Mouse (Mus musculus): ENCODE results near the gene Pkd1l3.
A peak's percentile ranks its signal among the peaks of the same experiment; 100 is the strongest.

Pkd1l3 gene

GRCm38 (mm10) chr8:109632498-109632897, 18.2 kb downstream of the Pkd1l3 start:
- DNase-seq (ENCODE audit: low spot score), result no peak

GRCm38 (mm10) chr8:109635146-109635545, 20.8 kb downstream of the Pkd1l3 start:
- no peak for DNase-seq (ENCODE audit: low spot score)

- DNase-seq (ENCODE audit: low spot score), result no peak
Observed at GRCm38 (mm10) chr8:109638851-109639250, 24.5 kb downstream of the Pkd1l3 start.

- DNase-seq (ENCODE audit: low spot score), result no peak
Observed at GRCm38 (mm10) chr8:109640410-109640809, 26.1 kb downstream of the Pkd1l3 start.

DNA sequence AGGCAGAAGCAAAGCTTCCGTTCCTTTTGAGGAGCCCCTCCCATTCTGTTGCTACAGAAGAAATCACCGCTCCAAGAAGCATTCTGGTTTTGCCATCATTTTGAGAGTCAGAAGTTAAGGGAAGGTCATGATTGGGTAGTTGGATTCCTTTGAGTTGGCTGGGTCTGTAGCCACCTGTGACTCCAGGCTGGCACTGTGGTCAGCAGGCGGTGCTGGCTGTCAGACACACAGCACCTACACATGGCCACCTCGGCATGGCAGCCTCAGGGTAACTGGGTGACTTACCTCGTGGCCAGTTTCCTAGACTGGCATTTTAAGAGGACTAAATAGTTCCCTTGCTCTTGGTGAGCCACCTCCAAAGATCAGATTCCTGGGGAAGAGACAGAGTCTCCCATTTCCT, 26.9 kb downstream of the Pkd1l3 start:
- no peak for DNase-seq (ENCODE audit: low spot score)

DNA sequence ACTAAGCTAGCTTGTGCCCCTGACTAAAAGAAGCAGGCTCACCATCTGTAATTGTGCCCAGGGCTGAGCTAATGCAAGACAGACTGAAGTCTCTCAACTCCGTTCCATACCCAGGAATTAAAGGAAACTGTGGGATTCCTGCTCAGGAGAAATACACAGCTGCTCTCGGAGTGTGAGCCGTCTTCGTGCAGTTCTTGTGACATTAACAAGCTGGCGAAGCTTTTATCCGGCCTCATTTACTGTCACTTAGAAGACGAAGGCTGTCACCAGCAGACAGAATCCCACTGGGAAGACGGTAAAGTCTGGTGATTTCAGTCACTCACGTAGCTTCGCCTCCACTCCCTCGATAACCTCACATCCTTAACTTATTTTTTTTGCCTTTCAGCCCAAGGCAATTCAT, 33.0 kb downstream of the Pkd1l3 start:
- no peak for DNase-seq (ENCODE audit: low spot score)

GRCm38 (mm10) chr8:109648469-109648868, 34.2 kb downstream of the Pkd1l3 start:
- DNase-seq (ENCODE audit: low spot score), result no peak

DNA sequence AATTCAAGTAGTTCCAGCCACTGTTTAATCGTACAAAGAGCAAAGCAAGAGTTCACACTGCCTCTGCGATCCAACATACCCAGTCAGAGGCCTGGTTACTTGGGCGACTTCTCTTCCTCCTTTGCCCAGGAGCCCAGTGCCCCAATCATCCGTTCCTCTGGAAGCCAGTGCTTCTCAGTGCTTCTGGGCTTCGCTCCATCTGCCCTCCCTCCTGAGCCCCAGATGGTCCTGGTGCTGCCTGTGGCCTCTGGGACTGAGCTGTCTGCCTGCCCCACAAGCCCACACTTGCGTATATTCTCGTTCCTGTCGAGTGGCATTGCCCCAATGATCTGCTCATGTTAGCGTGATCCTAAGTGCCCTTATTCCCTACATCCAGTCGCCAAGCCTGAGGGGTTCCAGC, 36.5 kb downstream of the Pkd1l3 start:
- no peak for DNase-seq (ENCODE audit: low spot score)

DNA sequence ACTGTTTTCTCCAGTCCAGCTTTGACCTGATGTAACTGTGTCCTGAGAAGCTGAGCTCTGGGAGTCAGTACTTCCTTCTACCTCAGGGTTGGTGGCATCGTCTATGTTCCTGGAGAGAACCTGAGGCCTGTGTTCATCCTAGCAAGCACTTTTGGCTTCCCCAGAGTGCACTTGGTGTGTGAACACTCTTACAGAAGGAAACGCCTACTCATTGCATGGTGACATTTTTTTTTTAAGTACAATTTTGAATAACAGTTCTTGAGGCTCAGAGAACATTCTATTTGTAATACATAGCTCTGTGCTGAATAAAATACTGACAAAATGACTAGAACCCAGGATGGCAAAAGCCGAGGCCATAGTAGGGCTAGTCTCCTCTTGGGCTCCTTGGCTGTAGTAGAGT, 42.5 kb downstream of the Pkd1l3 start:
- no peak for DNase-seq (ENCODE audit: low spot score)

GRCm38 (mm10) chr8:109662328-109662727, 48.0 kb downstream of the Pkd1l3 start:
- no peak for DNase-seq (ENCODE audit: low spot score)

GRCm38 (mm10) chr8:109666616-109667015, 52.3 kb downstream of the Pkd1l3 start:
- no peak for DNase-seq (ENCODE audit: low spot score)

DNA sequence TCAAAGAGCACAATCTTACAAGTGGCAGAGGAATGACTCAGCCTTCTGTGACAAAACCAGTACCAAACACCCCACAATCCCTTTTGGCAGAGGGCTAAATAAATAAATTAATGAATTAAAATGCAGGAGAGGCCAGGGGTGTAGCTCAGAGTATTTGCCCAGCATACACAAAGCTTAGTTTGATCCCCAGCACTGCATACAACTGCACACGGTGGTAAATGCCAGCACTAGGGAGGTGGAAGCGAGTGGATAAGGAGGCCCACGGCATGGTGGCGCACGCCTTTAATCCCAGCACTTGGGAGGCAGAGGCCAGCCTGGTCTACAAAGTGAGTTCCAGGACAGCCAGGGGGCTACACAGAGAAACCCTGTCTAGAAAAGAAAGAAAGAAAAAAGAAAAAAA, 58.3 kb downstream of the Pkd1l3 start:
- no peak for DNase-seq (ENCODE audit: low spot score)

- no peak for DNase-seq (ENCODE audit: low spot score)
Observed at GRCm38 (mm10) chr8:109673596-109673995, 59.3 kb downstream of the Pkd1l3 start.

- no peak for DNase-seq (ENCODE audit: low spot score)
Observed at GRCm38 (mm10) chr8:109675896-109676643, 61.8 kb downstream of the Pkd1l3 start.

DNA sequence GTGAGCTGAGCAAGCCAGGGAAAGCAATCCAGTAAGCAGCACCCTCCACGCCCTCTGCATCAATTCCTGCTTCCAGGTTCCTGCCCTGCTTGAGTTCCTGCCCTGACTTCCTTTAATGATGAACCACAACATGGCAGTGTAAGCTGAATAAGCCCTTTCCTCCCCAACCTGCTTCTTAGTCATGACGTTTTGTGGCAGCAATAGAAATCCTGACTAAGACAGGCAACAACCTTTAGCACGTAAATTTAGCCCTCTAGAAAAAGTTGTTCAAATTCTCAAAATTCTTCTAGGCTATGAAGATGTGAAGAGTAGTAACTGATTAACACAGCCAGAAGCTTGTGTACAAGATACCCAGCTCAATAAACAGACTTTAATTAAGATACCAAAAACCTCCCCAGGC, 67.2 kb downstream of the Pkd1l3 start:
- DNase-seq (ENCODE audit: low spot score), result no peak

DNA sequence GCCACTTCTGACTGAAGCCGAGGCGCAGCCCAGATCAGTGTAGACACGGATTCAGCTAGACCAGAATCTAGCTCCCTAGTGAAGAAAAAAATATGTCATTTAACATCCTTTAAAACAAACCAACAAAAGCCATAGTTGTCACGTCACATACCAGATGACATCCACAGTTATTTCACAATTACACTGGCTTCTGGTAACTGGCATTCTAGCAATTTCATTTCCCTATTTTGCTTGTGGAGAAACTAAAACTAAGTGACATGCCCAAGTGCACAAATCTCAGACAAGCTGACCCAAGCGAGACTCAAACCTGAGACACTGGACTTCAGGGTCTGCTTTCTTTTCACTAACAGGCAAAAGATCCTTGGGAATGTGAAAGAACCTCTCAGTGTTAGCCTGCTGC, 67.8 kb downstream of the Pkd1l3 start:
- DNase-seq (ENCODE audit: low spot score), result no peak

- no peak for DNase-seq (ENCODE audit: low spot score)
Observed at GRCm38 (mm10) chr8:109687248-109687647, 72.9 kb downstream of the Pkd1l3 start.

- DNase-seq (ENCODE audit: low spot score), result peak; percentile 38
Observed at GRCm38 (mm10) chr8:109691769-109692168, 77.5 kb downstream of the Pkd1l3 start.

DNA sequence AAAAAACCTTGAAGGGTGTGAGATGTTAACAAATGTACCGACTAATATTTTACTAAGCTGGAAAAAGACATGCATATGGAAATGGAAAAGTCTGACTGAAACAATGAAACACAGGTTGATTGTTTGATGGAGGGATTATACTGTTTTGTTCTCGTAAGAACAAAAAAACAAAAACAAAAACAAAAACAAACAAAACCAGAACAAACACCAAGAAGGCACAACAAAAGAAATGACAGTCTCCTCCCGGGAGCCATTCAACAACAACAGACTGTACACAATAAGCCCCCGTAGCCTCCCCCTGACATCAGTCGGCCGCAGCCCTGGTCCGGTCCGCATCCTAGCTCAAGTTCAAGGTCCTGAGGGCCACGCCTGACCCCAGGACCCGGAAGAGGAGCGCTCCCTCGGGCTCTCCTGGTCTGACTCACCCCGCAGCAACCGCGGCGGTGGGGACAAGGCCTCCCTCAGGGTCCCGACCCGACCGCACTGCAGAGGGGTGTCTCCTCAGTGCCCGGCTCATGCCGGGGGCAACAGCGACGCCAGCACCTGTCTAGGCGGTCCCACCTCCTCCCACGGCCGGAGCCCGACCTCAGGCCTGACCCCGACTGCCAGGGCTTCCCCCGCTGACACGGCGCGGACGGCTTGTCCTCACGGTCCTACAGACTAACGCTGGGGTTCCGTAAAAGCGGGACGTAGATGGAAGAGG, 78.3 kb downstream of the Pkd1l3 start:
- no peak for DNase-seq (ENCODE audit: low spot score)

GRCm38 (mm10) chr8:109693146-109693900, 79.0 kb downstream of the Pkd1l3 start, which contains the start of gene Ist1:
TSS of gene Ist1 (minus strand) at chr8:109693260.
- peak; percentile 98 for DNase-seq (ENCODE audit: low spot score)

GRCm38 (mm10) chr8:109694154-109694553, 79.8 kb downstream of the Pkd1l3 start:
- no peak for DNase-seq (ENCODE audit: low spot score)

DNA sequence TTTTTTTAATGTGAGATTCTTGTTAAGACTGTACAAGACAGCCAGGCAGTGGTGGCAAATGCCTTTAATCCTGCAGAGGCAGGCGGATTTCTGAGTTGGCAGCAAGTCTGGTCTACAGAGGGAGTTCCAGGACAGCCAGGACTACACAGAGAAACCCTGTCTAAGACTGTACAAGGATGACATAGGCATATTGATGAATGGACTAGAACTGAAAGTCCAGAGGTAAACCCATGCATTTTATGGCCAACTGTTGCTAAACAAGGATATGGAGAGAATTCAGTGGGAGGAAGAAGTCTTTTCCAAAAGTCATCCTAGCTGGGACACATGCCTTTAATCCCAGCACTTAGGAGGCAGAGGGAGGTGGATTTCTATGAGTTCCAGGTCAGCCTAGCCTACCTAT, 83.4 kb downstream of the Pkd1l3 start:
- no peak for DNase-seq (ENCODE audit: low spot score)

- no peak for DNase-seq (ENCODE audit: low spot score)
Observed at GRCm38 (mm10) chr8:109698477-109698876, 84.2 kb downstream of the Pkd1l3 start.
